Mouse (Mus musculus) B cell, adult 2 months (primary cell): ENCODE data around the gene C8g.
A peak's percentile ranks its signal among the peaks of the same experiment; 100 is the strongest.

Source experiments
- DNase-seq, 2 experiments: peaks; one replicate each; pipeline ENCODE4 v3.0.0; 2022

The C8g gene

DNA sequence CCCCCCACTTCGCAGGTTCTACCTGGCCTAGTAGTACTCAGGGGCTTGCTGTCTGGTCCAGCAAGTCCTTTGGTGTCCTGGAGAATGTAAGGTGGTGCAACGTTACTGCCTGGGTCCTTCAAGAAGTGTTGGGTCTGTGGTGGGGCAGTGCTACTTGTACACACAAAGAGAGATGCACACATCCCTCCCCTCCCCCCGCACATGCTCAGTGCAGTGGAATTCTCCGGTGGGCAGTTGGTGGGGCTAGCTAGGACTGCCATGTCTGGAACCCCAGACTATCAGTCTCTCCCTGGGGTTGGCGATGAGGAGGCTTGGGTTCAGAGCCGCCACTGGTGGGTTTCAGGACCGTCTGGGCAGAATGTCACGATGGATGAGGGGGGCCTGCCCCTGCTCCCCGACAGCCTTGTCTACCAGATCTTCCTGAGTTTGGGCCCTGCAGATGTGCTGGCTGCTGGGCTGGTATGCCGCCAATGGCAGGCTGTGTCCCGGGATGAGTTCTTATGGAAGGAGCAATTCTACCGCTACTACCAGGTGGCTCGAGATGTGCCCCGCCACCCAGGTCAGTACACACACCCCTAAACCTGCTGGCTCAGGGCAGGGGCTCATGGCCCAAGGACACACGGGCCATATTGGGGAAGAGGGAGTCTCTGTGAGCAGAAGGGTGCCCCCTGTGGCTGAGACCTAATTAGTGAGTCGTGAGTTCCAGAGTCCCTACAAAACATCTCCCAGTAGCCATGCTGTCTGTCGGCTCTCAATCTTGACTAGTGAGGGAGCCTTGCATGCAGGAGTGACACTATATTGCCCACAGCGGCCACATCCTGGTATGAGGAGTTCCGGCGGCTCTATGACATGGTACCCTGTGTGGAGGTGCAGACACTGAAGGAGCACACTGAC, at the start of gene C8g:
Gene C8g (minus strand): TSS at position 127 of the 894 bp plus-strand sequence.
- DNase-seq, result no peak

DNA sequence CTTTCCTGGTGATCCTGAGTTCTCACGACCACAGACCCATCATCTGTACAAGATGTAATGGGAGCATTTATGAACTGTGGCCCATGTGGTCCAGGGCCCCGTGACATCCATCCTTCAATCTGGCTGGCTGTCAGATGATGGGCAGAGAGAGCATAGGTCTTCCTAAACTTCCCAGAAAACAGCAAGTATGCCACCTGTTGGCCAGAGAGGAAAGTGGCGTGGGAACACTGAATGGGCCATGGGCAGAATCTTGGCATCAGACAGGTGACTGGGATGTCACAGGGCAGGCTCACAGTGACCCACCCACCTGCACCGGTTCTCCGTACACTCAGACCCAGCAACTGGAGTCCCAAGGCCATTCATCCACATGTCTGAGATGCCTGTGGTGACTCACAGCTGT, 49.7 kb upstream of the C8g start:
- peak; percentile 59 to 63 for DNase-seq

DNA sequence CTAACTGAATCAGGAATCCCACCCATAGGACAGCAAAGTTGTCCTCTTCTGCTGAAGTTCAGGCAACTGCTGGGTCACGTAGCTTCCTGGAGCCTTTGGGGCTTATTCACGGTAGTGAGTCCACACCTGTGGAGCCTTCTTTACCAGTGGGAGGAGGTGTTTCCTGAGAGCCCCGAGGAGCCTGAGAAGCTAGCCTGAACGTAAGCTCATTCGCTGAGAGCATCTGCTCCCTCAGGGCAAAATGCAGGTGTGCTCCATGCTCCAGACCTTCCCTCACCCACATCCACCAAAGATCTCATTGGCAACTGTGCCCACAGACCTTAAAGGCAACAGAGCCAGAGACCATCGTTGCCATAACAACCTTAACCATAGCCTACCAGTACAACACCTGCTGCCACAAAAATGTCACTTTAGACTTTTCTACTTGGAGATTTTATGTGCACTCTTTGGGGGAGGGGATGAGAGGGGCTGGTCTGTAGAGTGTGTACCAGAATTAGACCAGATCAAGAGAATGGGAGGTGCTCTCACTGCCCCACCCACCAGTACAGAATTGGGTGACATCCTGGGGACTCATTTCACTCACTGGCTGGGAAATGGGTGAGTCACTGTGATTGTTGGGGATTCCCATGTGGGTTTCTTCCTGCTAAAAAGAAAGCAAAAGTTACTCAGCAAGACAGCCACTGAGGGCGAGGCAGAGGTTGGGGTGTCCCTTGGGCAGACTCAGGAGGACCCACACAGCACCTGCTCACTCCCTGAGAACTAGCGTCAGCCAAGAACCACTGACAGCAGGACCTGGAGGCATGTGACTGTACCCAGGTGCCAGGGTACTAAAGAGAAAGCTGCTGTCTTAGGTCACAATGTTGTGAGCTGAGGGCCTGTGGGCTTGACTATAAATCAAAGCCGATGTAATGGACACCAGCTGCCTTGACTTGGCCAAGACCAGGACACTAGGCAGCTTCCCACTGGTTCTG, 47.8 kb upstream of the C8g start:
- DNase-seq, result peak; percentile 62 to 70

DNA sequence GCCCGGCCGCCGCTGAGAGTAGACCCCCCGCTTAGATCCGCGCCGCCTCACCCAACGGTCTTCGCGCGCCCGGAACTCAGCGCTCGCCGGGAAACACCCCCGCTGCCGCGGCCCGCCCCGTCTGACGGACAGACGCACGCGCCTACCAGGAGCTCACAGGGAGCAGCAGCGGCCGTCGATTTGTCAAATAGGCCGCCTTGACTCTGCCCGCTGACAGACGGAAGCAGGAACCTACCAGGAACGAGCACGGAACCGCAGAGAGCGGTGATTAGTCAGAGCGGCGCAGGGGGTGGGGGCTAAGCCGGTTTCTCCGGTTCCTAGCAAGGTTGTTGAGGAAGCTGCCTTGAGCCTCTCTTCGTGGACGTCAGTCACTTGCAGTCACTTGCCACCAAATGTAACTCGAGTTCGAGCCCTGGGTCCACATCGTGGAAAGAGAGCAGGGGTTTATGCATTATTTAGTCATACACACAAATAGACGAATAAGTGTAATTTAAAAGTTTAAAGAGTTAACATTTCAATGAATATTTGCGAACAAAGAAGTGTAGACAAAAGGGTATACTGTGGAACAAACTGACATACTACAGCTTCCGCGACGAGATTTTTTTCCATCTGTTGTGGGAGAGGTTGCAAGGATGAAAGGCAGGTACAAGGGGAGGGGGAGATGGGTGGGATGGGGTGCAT, 45.4 kb upstream of the C8g start, which contains the start of gene Traf2:
Gene Traf2 (minus strand): TSS at position 130 of the 681 bp plus-strand sequence.
- peak; percentile 96 to 97 for DNase-seq

DNA sequence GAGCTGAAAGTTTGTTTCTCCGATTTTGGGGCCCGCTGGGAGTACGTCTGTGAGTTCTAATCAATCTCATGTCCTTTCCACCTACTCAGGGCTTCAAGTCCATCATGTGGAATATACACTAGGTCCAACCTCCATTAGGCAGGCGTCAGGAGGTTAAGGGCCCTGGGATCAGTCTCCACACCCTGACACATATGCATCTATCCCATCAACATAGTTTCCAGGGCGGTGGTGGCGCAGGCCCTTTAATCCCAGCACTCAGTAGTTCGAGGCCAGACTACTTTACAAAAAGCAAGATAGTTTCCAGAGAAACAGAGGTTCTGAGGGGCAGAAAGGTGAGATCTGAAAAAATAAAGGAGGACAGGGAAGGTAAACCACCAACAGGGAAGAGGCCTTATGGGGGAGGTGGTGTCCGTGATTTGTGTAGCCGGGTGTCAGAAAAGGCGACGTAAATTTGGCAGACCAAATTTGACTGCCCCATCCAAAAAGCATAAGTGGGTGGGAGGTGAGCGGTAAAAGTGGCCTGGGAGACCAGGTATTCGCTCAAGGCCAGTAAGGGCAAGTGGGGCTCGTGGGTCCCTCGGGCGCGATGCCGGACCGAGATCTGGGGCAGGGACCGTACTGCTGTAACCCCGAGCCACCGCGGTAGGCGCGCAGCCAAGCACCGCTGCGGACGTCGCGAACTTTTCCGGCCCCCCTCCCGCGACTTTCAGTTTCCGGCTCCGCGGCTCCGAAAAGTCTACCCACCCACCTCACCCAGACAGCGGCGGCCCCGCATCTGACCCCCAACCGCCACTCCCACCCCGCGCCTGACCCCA, 44.7 kb upstream of the C8g start:
- peak in 1 of 2 experiments; percentile 7 for DNase-seq

DNA sequence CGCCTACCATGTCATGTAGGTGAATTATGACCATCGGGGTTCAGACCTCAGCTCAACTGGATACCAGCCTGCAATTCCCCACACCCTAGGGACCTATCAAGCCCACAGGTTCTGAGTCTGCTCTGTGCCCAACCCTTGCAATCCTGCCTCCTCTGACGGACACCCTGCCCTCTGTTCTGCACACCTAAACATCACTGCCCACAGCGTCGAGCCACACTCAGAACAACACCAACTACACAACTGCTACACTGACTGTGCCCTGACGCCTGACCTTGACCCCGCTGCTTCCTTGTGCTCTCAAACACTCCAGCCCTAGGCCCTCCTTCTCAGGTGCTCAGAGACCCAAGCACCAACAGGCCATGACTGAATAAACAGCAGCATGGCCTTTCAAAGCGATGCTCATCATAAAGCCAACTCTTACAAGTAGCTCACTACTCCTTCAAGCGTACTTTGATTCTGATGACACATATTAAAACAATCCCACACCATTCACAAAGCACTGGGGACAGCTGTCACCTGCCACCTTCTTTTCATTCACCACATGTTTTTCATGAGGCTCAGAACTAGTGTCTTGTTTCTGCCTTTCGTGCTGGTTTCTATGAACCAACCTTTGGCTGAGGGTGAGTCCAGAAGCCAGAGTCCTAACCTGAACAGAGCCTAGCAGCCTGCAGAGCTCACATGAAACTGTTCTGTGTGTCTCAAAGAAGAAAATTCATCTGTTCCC, 40.3 kb upstream of the C8g start:
- DNase-seq, result no peak

DNA sequence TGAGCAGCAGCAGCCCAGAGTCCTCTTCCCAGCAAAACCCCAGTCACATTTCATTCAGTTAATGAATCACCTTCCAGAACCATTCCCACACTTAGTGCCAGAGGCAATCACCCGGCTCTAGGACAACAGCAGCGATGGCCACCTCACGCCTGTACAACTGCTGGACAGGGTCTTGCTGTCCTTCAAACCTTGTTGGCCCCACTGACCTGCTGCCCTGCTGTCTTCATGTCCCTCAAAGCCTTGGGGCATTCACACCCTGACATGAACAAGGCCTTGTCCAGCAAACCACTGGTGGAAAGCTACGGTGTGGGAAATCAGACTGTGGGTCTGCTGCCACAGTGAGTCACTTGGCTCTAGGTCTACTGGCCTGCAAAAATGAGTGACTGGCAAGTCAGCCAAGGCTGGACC, 39.0 kb upstream of the C8g start:
- DNase-seq, result no peak

DNA sequence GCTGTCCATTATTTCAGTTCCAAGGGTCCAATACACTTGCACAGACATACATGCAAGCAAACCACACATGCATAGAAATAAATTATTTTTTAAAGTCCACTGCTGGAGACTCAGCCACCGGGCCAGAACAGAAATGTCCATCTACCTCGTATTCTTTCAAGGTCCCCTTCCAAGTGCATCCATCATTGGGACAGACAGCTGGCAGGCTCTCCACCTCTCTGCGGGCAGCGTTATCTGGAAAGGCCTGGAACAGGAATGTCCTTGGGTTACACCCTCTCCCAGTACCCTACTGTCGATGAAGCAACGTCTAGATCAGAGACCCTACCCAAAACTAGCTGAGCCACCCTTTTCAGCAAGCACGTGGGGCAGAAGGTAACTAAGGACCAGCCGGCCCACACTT, 35.0 kb upstream of the C8g start:
- DNase-seq, result no peak

DNA sequence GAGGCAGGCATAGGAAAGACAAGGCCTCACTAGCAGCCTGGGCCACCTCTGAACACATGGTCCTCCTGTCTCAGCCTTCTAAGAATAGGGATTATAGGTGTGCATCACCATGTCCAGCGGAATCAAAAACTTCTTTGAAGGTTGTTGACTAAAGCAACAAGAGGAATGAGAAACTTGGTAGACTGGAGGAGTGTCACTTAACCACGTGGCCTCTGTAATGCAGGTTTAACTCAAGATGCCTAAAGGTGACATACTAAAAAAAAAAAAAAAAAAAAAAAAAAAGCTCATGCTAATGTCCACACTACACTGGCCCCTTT, 33.3 kb upstream of the C8g start:
- DNase-seq, result no peak

DNA sequence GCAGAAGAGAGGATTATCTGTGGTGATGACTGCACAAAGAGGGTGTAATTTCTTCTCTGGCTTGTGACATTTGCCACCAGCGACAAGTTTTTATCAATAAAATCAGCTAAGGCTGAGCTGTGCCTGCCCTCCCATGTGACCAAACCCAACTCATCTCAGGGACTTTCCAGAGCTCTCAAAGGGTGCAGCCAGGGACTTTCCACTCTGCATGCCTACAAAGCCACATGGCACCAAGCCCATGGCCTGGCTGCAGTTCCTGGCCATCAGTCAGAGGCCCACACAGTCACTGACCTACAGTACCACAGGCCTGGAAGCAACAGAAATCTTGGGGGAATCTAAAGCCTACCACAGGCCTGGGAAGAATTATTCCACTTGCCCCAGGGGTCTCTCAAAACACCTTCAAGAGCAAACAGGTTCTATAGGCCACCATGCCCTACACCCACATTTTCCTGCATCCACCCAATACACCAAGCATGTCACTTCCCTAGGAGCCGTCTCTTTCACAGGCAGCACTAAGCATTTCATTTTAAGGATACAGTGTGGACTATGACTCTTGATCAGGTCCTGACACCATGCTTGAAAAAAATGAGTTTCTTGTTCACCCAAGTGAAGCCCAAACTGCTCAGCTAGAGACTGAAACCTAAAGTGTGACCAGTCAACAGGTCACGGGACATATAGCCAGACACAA, 32.8 kb upstream of the C8g start:
- peak; percentile 78 to 81 for DNase-seq

DNA sequence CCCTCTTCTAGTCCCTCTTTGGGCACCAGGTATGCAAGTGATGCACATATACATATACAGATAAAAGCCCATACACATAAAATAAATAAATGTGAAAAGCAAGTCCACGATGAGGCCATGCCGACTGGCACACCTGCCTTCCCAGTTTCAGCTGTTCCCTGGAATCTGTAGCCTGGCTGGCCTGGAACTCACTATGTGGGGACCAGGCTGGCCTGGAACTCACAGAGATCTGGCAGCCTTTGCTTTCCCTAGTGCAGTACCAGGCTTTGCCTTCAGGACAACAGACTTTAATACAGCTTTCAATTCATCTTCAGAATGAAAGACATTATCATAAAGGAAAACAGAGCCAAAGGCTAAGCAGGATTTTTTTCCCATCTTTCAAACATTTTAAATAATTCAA, 32.2 kb upstream of the C8g start:
- peak; percentile 17 to 23 for DNase-seq

DNA sequence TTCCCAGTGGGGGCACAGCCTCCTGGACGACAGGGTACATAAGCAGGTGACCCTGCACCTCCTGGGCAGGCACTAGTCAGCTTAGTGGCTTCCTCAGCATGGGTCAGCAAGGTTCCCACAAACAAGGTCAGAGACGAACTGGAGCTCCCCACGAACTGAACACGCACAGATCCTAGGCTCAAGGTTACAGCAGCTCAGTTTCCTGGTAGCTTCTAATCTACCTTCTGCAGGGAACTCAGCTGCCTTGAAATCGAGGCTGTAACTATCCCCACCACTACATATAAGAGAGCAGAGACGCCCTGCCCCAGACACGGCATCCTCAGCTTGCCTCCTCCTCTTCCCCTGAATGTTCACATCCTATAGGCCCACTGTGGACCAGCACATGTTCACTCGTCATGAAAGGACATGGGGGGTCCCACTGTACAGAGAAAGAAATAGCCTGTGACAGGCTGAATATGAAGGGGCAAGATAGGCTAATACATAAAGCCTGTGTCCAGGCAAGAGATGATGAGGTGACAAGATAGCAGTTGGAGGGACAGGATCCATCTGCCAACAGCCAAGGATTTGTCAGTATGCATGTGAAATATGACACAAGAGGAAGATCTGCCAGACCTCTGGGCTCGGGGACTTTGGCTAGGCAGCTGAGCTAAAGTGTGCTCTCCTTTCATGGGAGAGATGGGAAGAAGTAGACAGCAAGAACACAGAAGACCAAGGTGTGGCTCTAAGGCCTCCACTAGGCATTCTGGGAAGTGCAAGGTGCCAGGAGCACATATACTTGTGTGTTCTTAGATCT, 25.2 kb upstream of the C8g start:
- no peak for DNase-seq

DNA sequence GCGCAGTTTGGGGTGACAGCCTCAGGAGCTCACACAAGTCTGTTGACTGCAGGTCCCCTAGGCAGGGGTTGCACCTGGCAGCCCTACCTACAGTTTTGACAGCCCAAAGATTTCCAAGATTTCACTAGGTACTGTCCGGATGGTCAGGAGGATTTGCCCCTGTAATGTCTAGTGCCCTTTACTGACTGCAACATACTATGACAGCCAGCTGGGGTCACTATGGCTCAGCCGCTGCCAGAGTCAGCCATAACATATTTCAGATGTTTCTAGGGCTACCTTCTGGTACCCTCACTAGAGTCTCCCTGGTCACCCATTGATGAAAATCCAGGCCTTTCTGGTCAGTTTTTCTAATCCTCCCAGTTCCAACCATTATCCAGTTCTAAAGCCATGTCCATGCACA, 8.4 kb upstream of the C8g start:
- peak; percentile 21 to 30 for DNase-seq

DNA sequence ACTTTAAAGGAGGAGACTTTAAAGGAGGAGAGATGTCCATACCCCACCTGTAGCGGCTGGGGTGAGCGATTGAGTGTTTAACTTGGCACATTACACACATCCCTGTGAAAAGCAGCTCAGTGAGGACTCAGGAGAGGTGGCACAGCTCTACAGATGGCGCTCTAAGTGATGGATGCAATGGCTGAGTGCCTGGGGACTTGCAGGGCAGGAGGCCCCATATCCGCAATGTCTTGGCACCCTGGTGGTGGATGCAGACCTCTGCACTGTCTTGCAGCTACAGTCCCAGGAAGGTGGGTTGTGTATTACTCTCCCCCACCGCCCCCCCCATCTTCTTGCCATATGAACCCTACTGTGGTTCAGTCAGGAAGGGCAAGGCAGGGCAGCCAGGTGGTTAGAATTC, 5.4 kb upstream of the C8g start:
- peak; percentile 20 to 37 for DNase-seq

DNA sequence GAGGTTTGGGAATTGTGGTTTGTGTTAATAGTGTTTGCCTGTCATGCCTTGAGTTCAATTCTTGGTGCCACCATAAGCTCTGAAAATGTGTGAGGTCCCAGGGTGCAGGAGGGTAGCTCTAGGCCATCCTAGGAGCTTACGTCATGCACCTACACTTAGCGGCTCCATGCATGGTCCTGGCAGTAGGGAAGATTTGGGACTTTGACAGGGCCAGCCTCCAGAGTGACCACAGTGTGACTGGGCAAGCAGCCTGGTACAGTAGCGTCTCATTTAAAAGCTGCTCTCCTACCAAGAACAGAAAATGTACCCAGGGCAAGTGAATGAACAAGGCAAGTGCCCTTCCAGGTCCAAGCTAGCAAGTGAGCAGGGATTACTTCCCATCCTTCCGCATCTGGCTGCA, 4.3 kb upstream of the C8g start:
- no peak for DNase-seq

DNA sequence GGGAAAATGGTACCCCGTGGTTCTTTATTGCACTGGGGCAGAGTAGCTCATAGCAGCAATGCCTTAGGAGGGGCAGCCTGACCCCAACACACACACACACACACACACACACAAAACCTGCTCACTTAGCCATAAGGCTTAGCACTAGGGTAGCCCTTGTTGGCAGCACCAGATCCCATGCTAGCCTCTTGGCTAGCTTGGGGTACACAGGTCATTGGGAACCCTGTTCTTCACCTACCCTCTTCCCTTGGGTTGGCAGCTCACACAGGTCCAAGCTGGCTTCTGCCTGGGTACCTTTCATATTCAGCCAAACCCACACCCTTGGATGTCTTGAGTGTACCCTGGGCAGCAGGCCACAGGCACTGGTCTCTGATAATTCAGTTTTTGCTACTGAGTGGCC, 3.5 kb upstream of the C8g start:
- DNase-seq, result no peak

DNA sequence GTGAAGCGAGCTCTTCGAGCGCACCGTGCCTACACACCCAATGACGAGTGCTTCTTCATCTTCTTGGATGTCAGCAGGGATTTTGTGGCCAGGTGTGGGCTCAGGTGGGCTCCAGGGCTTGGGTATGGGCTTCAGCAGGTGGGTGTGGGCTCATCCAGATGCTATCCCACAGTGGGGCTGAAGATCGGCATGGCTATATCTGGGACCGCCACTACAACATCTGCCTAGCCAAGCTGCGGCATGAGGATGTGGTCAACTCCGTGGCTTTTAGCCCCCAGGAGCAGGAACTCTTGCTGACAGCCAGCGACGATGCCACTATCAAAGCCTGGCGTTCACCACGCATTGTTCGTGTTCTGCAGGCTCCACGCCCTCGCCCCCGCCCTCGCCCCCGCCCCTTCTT, 3.0 kb upstream of the C8g start:
- DNase-seq, result no peak

DNA sequence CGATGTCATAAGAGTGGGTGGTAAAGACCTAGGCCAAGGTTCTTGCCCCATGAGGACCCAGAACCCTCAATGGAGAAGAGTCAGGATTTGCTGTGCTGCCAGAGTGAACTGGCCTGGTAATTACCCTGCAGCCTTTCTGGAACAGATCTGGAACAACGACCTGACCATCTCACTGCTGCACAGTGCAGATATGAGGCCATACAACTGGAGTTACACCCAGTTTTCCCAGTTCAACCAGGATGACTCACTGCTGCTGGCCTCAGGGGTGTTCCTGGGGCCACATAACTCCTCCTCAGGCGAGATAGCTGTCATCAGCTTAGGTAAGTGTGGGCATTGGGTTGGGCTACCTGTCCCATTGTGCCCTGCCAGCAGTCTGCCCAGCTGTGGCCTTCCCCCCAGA, 1.2 kb upstream of the C8g start:
- no peak for DNase-seq

DNA sequence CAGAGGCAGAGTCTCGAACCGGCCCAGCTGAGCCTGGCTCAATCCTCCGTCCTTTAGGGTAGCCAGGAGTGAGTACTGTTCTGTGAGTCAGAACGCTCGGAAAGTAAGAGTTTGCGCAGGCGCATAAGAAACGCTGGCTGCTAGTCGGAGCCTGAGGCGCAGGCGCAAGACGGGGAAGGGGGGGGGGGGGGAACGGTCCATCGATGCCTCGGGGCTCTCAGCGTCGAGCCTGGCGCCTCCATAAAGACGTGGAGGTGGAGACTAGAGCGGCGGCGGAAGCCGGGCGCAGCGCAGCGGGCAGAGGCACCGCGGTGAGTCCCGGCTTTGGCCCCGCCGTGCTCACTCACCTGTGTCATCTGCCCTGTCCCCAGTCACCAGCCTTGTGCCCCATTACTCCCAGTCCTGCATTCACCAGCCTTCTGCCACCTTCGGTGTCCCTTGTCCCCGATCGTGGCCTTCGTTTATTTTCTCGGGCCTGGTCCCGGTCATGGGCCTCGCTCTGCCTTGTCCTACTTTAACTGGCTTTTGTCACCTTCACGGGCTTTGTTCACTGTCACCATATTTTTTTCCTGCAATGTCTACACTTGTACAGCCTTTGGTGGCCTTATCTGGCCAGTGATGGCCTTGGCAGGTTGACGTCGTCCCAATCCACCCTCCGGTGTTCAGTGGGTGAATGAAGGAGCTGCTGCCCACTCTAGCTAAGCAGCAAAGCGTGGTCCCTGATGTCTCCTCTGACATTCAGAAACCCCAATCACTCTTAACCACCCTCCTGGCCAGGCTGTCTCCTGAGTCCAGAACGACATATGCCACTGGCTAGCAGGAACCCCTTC, 728 bp downstream of the C8g start, which contains the start of gene Fbxw5:
Gene Fbxw5 (plus strand): TSS at position 175 of the 830 bp plus-strand sequence.
- DNase-seq, result peak; percentile 76 to 78
